Mouse (Mus musculus): Measurements from ENCODE around the gene Cyth2.

The Cyth2 gene

DNA sequence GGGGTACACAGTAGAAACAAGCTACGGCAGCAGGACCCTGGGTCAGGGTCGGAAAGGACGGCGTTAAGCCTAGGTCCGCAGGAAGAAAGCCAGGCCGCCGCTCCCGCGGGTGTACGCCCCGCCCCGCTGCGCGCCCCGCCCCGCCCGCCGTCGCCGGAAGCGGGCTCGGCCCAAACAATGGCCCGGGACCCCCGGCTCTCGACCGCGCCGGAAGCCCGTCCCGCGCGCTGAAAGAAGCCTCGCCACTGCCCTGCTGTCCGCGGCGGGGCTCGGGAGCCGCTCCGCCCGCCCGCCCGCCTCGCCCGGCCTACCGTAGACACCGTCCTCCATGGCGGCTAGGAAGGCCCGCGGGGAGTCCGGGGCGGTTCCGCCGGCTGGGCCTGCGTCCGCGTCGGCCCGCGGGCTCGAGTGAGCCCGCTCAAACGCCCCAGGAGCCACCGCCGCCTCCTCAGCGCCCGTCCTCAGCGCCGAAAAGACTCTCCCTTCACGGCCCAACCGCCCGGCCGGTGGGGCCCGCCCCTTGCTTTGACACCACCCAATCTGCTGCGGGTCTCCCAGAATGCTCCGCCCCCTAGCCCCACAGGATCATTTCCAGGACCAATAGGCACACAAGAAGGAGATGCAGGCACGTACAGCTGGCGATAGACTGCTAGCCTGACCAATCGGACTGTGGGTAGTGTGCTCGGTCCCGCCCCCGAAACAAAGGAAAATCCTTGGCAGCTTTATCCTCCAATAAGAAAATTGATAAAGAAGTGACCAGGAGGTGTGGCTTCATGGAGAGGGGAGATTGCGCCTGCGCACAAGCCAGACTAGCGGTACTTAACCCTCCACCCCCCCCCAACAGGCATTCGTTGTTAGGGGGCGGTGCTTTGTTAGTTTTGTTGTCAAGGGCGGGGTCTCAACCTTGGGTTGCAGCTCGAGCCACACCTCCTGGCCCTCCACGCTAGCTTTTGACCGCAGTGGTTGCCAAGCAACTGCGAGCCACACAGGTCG lies at the start of gene Cyth2:
Cyth2 (minus strand) TSS at position 795 of the 993 bp plus-strand sequence.
- peak; percentile 99 to 100 for DNase-seq

DNA sequence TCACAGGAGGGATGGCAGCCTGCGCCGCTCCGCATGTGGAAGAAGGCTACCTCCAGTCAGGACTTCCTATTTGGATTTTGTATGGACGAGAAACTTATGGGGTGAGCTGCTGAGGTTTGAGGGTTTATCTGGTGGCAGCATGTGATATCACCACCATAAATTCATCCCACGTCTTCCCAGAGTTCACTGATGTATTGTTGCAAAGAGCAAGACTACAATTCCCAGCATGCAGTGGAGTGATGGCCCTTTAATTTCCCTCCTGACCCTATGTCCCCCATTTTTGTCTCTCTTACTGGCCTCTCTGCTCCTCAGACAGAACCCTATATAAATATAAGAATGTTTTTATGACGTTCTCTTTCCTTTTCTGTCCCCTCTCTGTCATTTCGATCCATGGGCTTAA lies 48.4 kb upstream of the Cyth2 start:
- no peak for DNase-seq

DNA sequence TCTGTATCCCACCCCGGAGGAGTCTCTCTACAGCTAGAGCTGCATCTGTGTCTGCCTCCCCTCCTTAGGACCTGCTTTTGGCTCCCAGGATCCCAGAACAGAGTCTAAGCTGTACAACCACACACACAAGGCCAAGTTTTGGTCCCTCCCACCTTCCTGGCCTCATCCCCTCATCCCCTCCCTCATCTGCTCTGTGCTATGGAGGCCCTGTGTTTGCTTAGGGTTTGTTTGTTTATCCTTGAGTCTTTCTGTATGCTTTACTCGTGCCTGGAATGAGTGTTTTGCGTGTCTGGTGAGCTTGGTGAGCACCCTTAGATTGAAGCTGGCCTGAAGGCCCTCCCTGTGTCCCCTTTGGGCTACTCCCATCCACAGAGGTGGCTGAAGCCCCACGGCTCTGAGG lies 44.6 kb upstream of the Cyth2 start:
- no peak for DNase-seq

DNA sequence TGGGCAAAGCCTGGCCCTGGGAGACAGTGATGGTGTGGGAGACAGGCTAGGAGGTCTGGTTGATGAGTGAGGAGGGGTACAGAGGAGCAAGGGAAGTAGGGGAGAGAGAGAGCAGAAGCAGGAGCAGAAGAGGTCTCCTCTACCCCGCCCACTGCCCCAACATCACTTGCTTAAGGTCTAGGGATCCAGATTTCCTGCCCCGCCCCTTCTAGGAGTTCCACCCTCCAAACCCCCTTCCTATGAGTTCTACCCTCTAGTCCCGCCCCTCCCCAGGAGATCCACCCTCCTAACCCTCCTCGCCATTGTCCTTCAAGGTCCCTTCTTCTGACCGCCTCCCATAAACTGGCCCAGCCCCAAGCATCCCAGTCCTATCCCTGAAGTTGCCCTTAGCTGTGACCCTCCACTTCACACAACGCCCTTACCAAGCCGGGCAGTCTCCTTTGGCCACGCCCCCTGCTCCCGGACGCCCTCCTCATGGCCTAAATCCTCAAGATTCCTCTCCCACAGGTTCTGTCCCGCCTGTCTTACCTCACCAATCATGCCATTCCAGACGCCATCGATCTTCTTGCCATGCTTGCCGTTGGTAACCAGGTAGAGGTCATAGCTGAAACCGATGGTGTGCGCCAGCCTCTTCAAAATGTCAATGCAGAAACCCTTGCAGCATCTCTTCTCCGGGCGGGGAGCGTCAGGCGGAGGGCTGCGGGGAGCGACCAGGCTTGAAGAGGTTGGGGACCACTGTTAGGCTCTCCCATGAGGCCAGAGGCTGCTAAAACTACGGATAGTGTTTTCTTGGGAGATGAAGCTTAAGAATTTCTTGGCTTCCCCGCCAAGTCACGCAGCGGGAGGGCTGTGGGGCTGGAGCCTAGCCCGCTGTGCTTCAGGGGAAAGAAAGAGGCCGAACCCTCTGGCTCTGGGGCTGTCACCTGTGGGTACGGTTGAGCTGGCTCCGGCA lies 42.8 kb upstream of the Cyth2 start:
- DNase-seq = peak; percentile 56 to 66

DNA sequence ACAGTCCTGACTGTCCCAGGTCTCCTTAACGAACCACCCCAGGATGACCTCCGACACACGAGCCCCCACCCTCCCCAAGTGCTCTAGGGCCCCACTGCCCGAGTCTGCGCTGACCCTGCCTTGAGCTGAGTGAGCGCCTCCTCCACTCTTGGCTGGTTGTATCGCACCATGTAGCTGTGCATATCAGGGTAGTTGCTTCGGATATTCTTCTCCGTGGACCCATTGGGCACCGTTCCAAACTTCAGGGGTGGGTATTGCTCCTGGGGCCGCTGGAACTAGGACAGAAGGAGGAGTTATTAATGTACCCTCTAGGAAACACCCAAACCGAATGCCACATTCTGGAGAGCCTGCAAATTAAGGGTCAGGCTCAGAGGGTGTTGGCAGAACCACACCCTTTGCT lies 38.7 kb upstream of the Cyth2 start:
- DNase-seq = no peak

DNA sequence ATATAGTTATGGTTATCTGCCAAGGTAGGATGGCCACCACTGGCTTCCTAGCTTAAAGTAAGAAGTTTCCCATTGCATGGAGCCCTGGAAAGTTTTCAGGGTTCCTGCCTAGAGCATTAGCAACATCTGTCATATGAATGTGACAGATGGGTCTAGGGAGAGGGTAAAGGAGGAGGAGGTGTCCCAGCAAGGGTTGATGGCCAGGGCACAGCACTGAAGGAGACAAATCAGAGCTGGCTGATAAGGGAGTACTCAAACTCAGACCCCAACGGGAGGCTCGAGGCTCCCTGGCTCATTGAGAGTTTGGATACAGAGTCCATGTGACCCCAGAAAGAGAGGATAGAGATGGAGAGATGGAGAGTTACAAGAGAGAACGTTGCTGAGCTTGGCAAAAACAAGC lies 36.3 kb upstream of the Cyth2 start:
- DNase-seq = no peak

DNA sequence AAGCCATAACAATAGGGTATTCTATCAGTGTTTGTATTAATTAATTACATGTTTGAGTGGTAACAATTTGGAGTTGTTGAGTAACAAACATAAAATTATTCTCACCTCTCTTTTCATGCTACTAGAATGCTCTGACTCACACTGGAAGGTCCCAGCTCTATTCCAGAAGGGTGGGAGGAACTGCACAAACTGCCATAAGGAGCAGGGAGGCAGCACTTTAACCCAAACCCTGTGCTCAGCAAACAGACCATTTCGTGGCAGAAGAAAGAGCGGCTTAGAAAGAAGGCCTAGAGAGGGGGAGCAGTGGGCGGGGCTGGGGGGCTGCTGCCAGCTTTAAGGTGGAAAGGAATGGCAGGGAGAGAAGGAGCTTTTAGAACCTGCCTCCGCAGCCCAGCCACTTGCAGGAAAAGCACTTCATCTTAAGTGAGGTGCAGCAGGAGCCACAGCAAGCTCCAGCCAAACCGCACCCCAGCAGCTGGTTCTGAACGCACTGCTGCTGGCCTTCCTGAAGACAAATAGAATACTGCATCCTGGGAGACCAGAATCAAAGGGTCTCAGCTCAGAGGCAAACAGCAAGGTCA lies 34.2 kb upstream of the Cyth2 start:
- DNase-seq = no peak

DNA sequence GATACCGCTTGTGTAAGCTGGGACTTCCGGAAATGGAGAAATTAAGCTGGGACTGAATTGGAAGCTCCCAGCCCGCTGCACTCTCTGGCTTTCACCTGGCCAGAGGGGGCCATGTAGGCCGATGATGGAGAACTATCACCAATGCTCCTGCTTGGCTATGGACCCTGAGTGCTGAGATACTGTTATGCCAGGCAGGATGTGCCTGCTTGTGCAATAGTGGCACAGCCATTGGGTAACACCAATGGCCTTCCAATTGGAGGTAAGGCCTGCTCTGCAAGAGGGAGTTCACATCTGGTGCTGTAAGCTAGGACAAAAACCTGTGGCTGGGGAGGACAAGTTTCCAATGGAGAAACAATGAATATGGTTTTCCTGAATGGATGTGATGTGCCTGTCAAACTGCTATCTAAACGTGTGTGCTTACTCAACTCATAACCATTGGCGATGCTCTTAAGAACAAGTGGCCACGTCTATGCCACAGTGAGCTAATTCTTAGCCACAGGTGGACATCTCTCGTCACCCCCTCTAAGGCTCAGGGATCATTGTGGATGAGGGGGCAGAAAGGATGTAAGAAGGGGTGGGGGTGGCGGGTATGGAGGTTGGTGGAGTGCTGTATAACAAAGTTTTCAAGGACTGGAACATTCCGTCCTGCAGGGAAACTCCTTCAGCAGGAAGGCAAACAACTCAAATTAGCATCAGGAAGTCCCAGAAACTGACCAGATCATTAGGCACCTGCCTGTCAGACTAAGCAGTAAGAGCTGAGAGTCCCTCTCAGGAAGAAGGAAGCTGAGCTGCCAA lies 28.8 kb upstream of the Cyth2 start:
- no peak for DNase-seq

DNA sequence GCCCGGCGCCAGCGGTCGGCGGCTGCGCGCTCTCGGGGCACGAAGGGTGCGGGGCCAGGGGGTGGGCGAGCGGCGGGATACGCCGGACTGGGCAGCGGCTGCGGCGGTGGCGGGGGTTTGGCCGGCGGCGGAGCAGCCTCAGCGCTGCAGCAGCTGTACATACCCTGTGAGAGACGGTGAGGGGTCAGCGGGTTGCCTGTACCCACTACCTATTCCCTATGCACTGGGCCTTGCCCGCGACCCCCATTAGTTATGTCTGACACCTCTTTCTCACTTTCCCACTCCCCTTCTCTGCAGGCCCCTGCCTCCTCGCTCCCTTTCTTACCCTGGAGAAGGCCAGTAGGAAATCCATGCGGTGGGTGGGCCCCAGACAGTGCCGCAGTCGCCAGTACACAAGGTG lies 19.5 kb upstream of the Cyth2 start:
- no peak for DNase-seq

DNA sequence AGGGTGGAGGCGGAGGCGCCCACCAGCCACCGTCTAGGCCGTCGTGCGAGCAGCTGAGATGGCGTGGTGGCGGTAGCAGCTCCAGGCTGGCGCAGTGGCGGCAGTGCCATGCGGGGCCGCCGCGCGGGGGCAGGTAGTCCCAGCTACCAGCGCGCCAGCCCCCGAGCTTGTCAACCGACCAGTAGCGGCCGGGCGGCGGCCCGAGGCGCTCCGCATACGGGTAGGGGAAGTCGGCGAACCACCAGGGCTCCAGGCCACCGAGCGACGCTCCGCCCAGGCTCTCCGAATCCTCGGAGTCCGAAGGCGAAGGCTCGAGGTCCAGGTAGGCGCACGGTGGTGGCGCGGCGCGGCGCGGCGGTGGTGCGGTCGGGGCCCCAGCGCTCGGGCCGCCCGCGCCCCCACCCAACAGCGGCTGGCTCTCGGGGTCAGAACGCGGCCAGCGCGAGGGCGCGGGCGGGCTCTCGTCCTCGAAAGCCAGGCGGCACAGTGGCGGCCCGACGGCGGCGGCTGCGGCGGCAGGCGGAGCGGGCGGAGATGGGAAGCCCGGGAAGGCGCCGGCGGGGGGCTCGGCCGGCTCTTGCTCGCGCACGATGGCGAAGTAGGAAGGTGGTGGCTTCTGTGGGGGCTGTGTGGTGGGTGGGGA lies 18.9 kb upstream of the Cyth2 start:
- no peak for DNase-seq

DNA sequence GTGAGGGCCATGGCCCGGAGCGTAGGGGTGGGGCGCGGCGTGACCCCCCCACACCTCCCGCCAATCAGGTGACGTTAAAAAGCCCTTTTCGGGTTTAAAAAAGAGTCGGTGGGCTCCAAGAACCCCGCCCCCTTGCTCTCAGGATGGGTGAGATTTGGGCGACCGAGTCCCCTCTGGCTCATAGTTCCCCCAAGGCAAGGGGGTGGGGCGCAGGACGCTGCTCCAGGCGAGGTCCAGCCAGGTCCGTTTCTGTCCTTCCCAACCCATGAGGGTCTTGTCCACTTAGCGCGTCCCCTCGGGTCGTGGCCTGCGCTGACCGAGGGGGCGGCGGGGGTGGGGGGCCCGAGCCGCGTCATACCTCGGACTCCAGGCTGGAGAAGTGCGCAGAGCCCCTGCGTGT lies 18.0 kb upstream of the Cyth2 start:
- DNase-seq = no peak

DNA sequence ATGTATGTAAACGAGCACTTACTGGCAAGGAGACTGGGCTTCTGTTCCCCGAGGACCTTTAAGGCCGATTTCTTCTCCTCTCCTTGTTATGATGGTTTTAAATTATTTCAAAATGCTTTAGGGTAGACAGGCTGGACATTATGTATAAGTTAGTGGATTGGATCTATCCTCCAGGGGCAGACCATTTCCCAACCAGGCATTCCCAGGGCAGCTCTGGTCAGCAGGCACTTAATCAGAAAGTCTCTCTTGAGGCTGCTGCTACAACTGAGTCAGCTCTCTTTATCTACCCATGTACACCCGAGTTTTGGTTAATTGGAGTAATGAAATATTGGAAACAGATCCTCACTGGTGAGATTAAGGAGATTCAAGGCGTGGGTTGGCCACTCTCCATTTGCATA lies 16.7 kb upstream of the Cyth2 start:
- no peak for DNase-seq

DNA sequence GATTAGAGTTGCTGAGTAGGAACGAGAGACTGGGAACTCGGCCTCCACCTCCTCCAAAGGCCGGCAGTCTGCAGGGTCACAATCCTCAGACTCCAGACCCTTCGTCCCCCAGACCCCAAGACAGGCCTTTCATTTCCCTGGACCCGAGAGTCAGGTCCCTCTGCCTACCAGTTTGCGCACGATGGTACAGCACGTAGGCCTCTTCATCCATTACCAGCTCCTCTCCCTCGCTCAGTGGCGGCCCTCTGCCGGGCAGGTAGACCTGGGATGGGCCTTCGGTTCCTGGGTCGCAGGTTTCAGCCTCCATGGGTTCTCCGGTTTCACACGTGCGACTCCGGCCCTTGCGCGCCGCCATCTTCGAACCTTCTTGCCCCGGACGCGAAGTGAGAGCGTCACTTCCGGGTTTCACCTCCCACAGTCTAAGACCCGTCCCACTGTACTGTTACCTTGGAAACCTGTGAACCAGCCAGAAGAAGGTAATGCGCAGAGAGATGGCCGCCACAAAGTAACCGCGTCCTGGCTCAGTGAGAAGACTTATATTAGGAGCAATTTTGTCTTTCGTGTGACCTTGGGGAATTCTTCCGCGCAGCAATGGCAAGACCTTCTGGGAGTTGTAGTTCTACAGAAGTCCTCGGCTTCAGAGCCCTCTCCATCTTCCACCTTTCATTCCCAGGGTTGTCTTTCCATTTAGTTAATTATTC lies 16.2 kb upstream of the Cyth2 start, which contains the start of gene Grwd1:
Grwd1 (minus strand) TSS at position 518 of the 701 bp plus-strand sequence.
- peak; percentile 86 to 89 for DNase-seq

DNA sequence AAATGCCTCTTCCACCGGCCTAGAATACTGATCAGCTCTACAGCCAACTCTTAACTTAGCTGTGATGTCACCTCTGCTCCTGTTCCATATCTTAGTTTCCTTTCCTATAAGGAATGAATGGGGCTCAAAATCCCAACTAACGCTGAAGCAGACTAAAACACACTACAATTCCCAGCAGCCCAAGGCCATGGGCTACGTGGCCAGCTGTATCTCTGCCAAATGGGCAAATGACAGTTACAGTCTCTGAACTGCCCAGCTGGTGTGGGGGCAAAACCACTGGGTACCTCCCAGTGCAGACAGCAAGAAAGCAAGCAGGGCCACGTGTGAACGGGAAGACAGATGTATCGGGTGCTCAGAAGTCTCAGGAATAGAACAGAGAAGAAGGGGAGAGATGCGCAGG lies 12.2 kb upstream of the Cyth2 start:
- DNase-seq = peak; percentile 9 to 35

DNA sequence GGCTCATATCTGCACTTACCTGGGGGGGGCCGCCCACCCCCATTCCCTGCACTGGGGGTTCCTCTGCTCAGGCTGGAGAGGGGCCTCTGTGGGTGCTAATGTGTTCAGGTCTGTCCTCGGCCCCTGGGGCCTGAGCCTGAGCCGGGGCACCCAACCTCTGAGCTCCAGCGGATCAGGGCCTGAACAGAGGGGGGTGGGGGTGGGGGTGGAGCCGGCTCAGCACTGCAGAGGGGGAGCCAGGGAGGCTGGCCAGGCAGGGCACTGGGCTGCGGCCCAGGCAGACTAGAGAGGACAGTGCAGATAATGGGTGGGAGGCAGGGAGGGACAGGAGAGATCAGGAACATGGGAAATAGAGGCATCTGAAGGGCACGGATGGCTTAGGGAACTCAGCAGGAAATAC lies 10.2 kb upstream of the Cyth2 start, which contains the start of gene Kcnj14:
Kcnj14 (minus strand) TSS at position 185 of the 400 bp plus-strand sequence.
- no peak for DNase-seq

DNA sequence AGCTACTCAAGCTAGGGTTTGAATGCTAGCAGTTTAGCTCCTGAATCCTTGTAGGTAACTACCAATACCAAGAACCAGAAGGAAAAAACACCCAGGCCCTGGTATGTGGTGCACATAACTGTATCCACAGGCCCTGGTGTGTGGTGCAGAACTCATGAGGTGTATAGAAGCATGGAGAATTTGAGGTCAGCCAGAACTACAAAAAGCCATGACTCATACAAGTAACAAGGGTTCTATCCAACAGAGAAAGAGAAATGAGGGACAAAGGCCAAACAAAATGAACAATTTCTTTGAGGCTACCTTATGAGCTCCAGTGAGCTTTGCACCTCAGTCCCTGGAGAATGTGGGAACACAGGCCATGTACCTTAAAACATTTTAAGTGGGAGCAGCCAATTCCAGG lies 6.5 kb upstream of the Cyth2 start:
- DNase-seq = no peak

DNA sequence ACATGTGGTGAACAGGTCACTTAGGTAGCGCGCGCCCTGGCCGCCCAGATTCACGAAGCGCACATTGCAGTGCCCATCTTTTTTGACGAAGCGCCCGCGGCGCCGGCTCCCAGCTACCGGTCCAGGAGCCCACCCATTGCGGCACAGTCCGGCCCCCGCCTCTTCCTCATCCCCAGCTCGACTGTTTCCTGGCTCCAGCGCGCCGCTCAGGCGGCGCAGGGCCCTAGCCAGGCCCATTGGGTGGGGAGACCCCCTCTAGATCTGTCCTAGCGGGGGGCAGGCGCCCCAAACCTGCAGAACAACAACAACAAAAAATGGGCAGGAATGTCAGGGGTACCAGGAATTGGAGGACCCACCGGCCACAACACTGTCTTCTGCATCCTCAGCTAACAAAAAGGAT lies 5.5 kb upstream of the Cyth2 start:
- DNase-seq = no peak

DNA sequence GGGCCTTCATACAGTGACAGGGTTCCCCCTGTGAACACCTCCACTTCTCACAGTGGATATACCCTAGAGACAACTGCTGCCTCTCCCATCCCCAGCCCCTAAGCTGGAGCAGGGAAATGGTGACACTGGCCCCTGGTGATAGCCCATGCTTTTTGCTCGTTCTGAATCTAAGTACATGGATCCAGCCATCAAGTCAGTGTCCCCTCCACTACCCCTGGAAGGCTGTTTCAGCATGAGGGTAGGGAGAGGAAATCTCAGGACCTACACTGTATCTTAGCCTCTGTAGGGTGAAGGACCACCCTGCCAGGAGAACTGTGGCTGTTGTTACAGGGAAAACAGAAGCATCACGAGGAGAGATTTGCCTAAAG lies 1.6 kb upstream of the Cyth2 start:
- DNase-seq = peak in 1 of 2 experiments; percentile 5

DNA sequence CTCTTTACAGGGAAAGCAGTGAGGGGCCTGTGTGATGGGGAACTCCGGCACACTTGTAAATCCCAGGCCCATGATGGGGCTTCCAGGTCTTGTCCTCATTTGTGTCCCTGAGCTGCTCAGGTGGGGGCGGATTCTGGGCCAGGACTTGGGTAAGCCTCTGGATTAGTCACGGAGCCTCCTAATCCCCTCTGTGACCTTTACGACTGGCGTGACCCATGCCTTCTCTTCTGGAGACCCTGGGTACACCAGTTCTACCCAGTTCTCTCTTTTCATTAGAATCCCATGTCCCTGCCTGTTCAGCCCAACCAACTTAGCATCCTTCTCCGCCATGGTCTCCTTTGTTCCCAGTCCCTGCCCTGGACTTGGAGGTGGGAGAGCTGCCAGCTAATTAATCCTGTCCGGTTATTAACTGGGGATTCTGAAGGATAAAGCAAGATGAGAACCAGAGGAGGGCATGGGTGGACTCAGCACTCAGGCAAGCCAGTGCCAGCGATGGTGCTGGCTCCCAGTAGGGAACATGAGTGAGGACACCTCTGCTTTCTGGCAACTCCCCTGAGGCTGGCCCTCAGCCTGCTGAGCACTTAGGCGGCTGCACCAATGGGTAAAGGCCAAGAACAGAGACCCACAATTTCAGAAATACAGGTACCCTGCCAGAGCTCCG lies 1.1 kb upstream of the Cyth2 start:
- peak; percentile 32 to 45 for DNase-seq

DNA sequence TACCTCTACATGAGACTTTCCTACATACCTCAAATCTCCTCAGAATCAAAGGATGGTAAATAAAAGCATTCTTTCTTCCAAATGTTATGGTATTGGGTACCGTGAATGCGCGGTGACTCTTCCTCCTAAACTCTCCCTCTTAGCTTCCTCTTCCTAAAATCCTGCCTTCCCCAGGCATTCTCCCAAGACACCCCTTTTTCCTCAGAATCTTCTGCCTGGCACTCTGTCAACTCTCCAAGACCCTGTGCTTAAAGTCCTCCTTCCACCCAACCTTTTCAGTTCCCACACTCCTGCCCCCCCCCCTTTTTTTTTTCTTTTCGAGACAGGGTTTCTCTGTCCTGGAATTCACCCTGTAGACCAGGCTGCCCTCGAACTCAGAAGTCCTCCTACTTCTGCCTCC lies 460 bp upstream of the Cyth2 start:
- peak; percentile 43 to 55 for DNase-seq

Data from cerebellum, postnatal 14 days (tissue).